Mouse (Mus musculus): ENCODE results near the gene Acvr1b. TPM values are rescaled to one million over a fixed set of nuclear protein-coding genes. Genes with fewer than 3 reads are reported as not detected.

Acvr1b gene
- polyA plus RNA-seq, 1 experiment from 2014 or later = 14.3 TPM

DNA sequence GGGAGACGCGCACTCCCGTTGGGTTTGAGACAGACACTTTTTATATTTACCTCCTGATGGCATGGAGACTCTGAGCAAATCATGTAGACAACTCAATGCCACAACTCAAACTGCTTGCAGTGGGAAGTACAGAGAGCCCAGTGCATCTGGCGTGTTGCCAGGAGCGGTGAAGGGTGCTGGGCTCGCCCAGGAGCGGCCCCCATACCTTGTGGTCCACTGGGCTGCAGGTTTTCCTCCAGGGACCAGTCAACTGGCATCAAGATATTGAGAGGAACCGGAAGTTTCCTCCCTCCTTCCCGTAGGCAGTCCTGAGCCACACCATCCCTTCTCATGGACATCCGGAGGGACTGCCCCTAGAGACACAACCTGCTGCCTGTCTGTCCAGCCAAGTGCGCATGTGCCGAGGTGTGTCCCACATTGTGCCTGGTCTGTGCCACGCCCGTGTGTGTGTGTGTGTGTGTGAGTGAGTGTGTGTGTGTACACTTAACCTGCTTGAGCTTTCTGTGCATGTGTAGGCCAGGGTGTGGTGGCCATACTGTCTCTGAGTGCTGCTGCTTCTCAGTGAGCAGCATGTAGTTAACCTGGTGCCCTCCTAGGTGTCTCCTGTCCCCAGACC lies 37.2 kb downstream of the Acvr1b start:
- WGBS = 92% methylated on average over 14 of the region's 14 CpGs
- no peaks in the 10 kb centered on the region for H3K9me3 ChIP-seq (replicated peaks)
- H3K27ac ChIP-seq = no peak overlapping the region
- H3K4me1 ChIP-seq = no peaks in the 10 kb centered on the region
- no peak overlapping the region for H3K4me2 ChIP-seq
- H3K4me3 ChIP-seq = no peak overlapping the region
- H3K36me3 ChIP-seq (ENCODE audit: poor library complexity, severe bottlenecking) = peaks cover 83% of the 10 kb centered on the region
- H3K27me3 ChIP-seq = no peaks in the 10 kb centered on the region
- H3K9ac ChIP-seq = no peak overlapping the region
- ATAC-seq = no peak

DNA sequence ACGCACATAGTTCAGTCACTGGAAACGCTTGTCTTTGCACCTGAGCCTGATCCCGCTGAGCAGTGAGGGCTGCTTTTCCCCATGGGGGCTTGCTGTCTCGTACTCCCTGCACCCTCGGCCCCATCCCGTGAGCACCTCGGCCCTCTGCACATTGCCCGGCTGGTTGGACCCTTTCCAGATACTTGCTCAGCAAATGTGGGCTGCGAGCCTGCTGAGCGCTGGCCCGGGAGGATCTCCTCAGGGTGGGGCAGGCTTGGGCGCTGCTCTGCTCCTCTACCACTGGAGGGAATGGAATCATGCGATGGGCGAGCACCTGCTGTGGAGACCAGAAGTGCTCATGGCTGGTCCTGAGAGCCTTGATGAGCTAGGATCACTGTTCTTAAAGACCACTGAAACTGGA lies 38.6 kb downstream of the Acvr1b start:
- H3K27me3 ChIP-seq = no peaks in the 10 kb centered on the region
- ATAC-seq = no peak
- H3K36me3 ChIP-seq (ENCODE audit: poor library complexity, severe bottlenecking) = peaks cover 70% of the 10 kb centered on the region
- no peaks in the 10 kb centered on the region for H3K9me3 ChIP-seq (replicated peaks)
- H3K4me1 ChIP-seq = no peaks in the 10 kb centered on the region
- no peak overlapping the region for H3K4me2 ChIP-seq
- no peak overlapping the region for H3K9ac ChIP-seq
- H3K27ac ChIP-seq = no peak overlapping the region
- H3K4me3 ChIP-seq = no peak overlapping the region
- WGBS = 87% methylated on average over 14 of the region's 14 CpGs

GRCm38 (mm10) chr15:101215136-101215535 lies 41.3 kb downstream of the Acvr1b start:
- H3K4me1 ChIP-seq = no peaks in the 10 kb centered on the region; the same call in 1 of the 2 replicates
- H3K9ac ChIP-seq = no peak overlapping the region
- H3K27ac ChIP-seq = no peak overlapping the region
- ATAC-seq = no peak
- peaks cover 46% of the 10 kb centered on the region for H3K36me3 ChIP-seq (ENCODE audit: poor library complexity, severe bottlenecking)
- H3K27me3 ChIP-seq = no peaks in the 10 kb centered on the region
- WGBS = 87% methylated on average over 2 of the region's 2 CpGs
- H3K4me3 ChIP-seq = no peak overlapping the region
- no peaks in the 10 kb centered on the region for H3K9me3 ChIP-seq (replicated peaks)
- no peak overlapping the region for H3K4me2 ChIP-seq

GRCm38 (mm10) chr15:101216036-101216435 lies 42.2 kb downstream of the Acvr1b start:
- H3K36me3 ChIP-seq (ENCODE audit: poor library complexity, severe bottlenecking) = peaks cover 37% of the 10 kb centered on the region
- WGBS = 78% methylated on average over 4 of the region's 4 CpGs
- no peaks in the 10 kb centered on the region for H3K9me3 ChIP-seq (replicated peaks)
- ATAC-seq = no peak
- H3K27ac ChIP-seq = no peak overlapping the region
- H3K27me3 ChIP-seq = no peaks in the 10 kb centered on the region
- H3K9ac ChIP-seq = no peak overlapping the region
- peaks cover 9% of the 10 kb centered on the region for H3K4me1 ChIP-seq
- no peak overlapping the region for H3K4me2 ChIP-seq
- H3K4me3 ChIP-seq = no peak overlapping the region

DNA sequence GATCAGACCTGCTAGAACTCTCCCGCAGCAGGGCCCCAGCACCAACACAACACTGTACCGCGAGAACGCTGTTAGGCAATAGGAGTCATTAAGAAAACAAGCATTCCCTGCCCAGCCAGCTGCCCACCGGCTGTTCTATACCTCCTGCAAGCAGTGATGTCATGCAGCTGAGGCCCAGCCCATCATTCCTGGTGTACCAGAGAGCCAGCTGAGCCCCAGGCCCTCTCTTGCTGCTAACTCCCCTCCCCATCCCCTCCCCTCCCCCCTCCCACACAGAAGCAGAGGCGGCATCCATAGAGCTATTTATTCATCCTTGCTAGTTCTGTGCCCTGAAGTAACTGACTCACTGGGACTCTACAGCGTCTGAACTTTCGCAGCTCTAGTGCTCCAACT lies 47.0 kb downstream of the Acvr1b start:
- ATAC-seq = peak; percentile 13; the same call in 1 of the 2 replicates
- WGBS = under 1% methylated on average over 8 of the region's 8 CpGs
- peaks cover 21% of the 10 kb centered on the region; the same call in 1 of the 2 replicates for H3K27me3 ChIP-seq
- no peak overlapping the region for H3K9ac ChIP-seq
- peaks cover 50% of the 10 kb centered on the region for H3K4me1 ChIP-seq
- peak overlapping the region; percentile 51 for H3K4me2 ChIP-seq
- H3K27ac ChIP-seq = peak overlapping the region; percentile 48
- no peak overlapping the region for H3K4me3 ChIP-seq
- no peaks in the 10 kb centered on the region for H3K9me3 ChIP-seq (replicated peaks)
- H3K36me3 ChIP-seq (ENCODE audit: poor library complexity, severe bottlenecking) = no peaks in the 10 kb centered on the region

- H3K27ac ChIP-seq = peak overlapping the region; percentile 48
These were observed 47.6 kb downstream of the Acvr1b start for GRCm38 (mm10) chr15:101221298-101222104.

DNA sequence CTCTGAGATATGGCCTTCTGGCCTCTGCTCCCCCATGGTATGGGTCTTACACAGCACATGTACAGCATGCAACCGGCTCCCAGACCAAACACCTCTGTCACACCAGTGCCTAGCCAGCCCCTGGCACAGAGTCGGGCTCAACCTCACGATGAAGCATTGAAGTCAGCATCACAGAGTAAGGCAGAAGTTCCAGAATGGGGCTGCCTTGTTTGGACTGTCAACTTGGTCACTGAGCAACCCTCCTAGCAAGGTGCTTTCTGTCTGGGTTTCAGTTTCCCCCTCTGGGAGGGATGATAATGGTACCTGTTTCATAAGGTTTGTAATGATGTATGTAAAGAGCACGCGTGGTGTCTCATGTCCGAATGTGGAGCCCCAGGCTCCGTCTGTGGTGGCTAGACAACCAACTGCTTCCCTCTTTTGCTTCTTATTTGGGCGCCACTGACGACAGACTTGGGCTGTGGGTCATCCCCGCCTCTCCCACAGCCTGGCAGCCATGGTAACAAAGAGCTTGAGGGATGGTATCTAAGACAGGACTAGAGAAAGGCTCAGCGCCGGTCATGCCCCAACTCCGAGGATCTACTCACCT lies 49.1 kb downstream of the Acvr1b start:
- H3K36me3 ChIP-seq (ENCODE audit: poor library complexity, severe bottlenecking) = no peaks in the 10 kb centered on the region
- H3K9me3 ChIP-seq (replicated peaks) = no peaks in the 10 kb centered on the region
- no peak for ATAC-seq
- 47% methylated on average over 13 of the region's 13 CpGs for WGBS
- H3K27me3 ChIP-seq = peaks cover 21% of the 10 kb centered on the region; the same call in 1 of the 2 replicates
- no peak overlapping the region for H3K4me3 ChIP-seq
- H3K4me2 ChIP-seq = no peak overlapping the region
- H3K27ac ChIP-seq = no peak overlapping the region
- H3K9ac ChIP-seq = no peak overlapping the region
- H3K4me1 ChIP-seq = peaks cover 54% of the 10 kb centered on the region

More at GRCm38 (mm10) chr15:101221298-101222104, 47.6 kb downstream of the Acvr1b start:
- peak; percentile 65 for ATAC-seq
- H3K4me3 ChIP-seq = peak overlapping the region; percentile 23
- under 1% methylated on average over 14 of the region's 14 CpGs for WGBS
- peaks cover 21% of the 10 kb centered on the region; the same call in 1 of the 2 replicates for H3K27me3 ChIP-seq
- no peak overlapping the region for H3K9ac ChIP-seq
- peaks cover 50% of the 10 kb centered on the region for H3K4me1 ChIP-seq
- no peaks in the 10 kb centered on the region for H3K9me3 ChIP-seq (replicated peaks)
- H3K36me3 ChIP-seq (ENCODE audit: poor library complexity, severe bottlenecking) = no peaks in the 10 kb centered on the region
- H3K4me2 ChIP-seq = peak overlapping the region; percentile 51

DNA sequence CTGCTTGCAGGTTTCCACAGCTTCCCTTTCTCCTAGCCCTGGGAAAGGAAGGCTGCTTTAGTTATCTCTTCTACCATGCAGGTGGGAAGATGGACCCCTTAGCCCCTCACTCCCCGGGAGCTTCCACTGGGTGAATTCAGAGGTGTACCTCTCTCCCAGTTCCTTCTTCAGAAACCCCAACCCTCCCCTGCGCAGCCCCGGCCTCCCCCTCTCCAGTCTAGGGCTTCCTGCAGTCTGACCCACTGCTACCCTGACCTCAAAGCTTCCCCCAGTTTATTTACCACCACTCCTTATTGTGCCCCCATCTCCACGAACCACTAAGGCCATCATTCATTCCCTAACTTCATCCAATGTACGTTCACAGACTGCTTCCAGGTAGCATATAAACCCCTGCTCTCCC lies 49.7 kb downstream of the Acvr1b start:
- Histone ChIP-seq H3K9ac (peak overlapping the region; percentile 85), H3K27ac (no peak overlapping the region), H3K4me1 (peaks cover 58% of the 10 kb centered on the region), H3K36me3 (ENCODE audit: poor library complexity, severe bottlenecking) (no peaks in the 10 kb centered on the region), H3K9me3 (replicated peaks) (no peaks in the 10 kb centered on the region), H3K27me3 (peaks cover 21% of the 10 kb centered on the region; the same call in 1 of the 2 replicates), H3K4me2 (peak overlapping the region; percentile 98), H3K4me3 (peak overlapping the region; percentile 71)
- WGBS = 14% methylated on average over 5 of the region's 5 CpGs
- ATAC-seq = no peak; the same call in 1 of the 2 replicates

DNA sequence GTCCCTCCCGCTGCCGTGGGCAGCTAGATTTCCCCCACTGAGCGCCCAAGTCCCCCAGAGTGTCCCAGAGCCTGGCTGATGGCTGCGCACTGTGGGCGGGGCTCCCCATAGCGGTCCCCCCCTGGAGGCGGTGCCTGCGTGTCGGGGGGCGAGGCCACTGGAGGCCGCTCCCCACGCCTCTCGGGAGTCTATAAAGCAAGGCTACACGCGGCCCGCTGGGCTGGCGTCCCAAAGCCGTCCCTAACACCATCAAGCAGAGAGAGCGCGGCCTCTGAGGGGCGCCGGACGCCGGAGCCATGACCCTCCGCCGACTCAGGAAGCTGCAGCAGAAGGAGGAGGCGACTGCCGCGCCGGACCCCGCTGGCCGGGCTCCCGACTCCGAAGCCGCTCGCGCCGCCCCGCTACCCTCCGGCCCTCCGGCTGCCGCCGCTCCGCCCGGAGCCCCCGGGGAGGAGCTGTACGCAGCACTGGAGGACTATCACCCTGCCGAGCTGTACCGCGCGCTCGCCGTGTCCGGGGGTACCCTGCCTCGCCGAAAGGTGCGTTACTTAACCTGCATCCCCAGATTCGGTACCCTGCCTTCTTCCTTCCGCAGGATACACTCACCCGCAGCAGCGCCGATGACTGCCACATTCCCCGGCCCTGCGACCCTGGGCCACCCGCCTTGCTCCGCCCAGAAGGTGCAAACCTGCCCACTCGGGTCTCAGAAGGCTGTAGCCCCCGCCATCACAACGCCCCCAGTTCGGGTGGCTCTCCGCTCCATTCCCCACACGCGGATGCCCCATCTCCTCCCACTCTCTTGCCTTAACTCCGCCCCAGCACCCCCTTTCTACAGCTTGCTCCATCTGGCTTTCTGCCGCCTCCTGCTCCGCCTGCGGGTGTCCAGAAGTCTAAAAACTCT lies 50.4 kb downstream of the Acvr1b start, which contains the start of gene Grasp:
Gene Grasp, plus strand, starts transcription at position 183 of the 901 bp plus-strand sequence.
- Histone ChIP-seq H3K9me3 (replicated peaks) (no peaks in the 10 kb centered on the region), H3K4me3 (peak within 1 kb of the TSS; percentile 71), H3K9ac (peak within 1 kb of the TSS; percentile 85), H3K4me2 (peak within 1 kb of the TSS; percentile 98), H3K27ac (no peak within 1 kb of the TSS), H3K27me3 (peaks cover 21% of the 10 kb centered on the region; the same call in 1 of the 2 replicates), H3K4me1 (peaks cover 58% of the 10 kb centered on the region), H3K36me3 (ENCODE audit: poor library complexity, severe bottlenecking) (0 out of 2 replicates have a peak, but pooled peaks cover 5% of the 10 kb centered on the region)
- ATAC-seq = peak; percentile 84
- WGBS = 1% methylated on average over 52 of the region's 77 CpGs

GRCm38 (mm10) chr15:101224977-101225376 lies 51.1 kb downstream of the Acvr1b start:
- no peak overlapping the region for H3K27ac ChIP-seq
- peak overlapping the region; percentile 98 for H3K4me2 ChIP-seq
- peaks cover 21% of the 10 kb centered on the region; the same call in 1 of the 2 replicates for H3K27me3 ChIP-seq
- H3K4me3 ChIP-seq = peak overlapping the region; percentile 71
- WGBS = 4% methylated on average over 14 of the region's 14 CpGs
- ATAC-seq = no peak
- 0 out of 2 replicates have a peak, but pooled peaks cover 9% of the 10 kb centered on the region for H3K36me3 ChIP-seq (ENCODE audit: poor library complexity, severe bottlenecking)
- peaks cover 58% of the 10 kb centered on the region for H3K4me1 ChIP-seq
- peak overlapping the region; percentile 85 for H3K9ac ChIP-seq
- H3K9me3 ChIP-seq (replicated peaks) = no peaks in the 10 kb centered on the region

- Histone ChIP-seq H3K9me3 (replicated peaks) (no peaks in the 10 kb centered on the region), H3K4me3 (no peak overlapping the region), H3K4me1 (peaks cover 29% of the 10 kb centered on the region), H3K4me2 (no peak overlapping the region), H3K9ac (no peak overlapping the region), H3K36me3 (ENCODE audit: poor library complexity, severe bottlenecking) (peaks cover 24% of the 10 kb centered on the region), H3K27ac (no peak overlapping the region), H3K27me3 (peaks cover 20% of the 10 kb centered on the region; the same call in 1 of the 2 replicates)
- WGBS = 18% methylated on average over 7 of the region's 7 CpGs
- ATAC-seq = no peak
These were observed 54.1 kb downstream of the Acvr1b start for GRCm38 (mm10) chr15:101227971-101228370.
